Mouse (Mus musculus) limb, embryonic 14.5 days (tissue): Measurements from ENCODE around the gene Rasgef1c. TPM values are rescaled to one million over a fixed set of nuclear protein-coding genes. Genes with fewer than 3 reads are reported as not detected.

Source experiments
- ATAC-seq: fragments of 200-750 bp; cut with Nextera tagmentation; 2 replicates; pipeline ENCODE4 v1.8.0; 2017; ENCODE audit warnings: low read depth, moderate number of reproducible peaks, moderate TSS enrichment; ENCODE audit not compliant: low FRiP score
- DNase-seq: peaks from one replicate; pipeline ENCODE4 v3.0.0-alpha.2; 2015; ENCODE audit warnings: low spot score
- H3K27ac ChIP-seq: fragments of 300-500 bp; sonication (generic); replicated peaks from 2 replicates; pipeline ENCODE4 v1.5.1; 2014; ENCODE audit warnings: low read depth, mild to moderate bottlenecking, low read length, moderate library complexity, mixed read lengths
- H3K27me3 ChIP-seq: fragments of 300-500 bp; sonication (generic); 2 replicates; pipeline ENCODE4 v1.6.1; 2014; ENCODE audit warnings: low read length, mixed read lengths; ENCODE audit not compliant: control insufficient read depth, insufficient read depth
- H3K36me3 ChIP-seq: fragments of 300-500 bp; sonication (generic); 2 replicates; pipeline ENCODE4 v1.6.1; 2014; ENCODE audit warnings: mild to moderate bottlenecking, low read length, moderate library complexity, mixed read lengths; ENCODE audit not compliant: control insufficient read depth, insufficient read depth
- H3K4me1 ChIP-seq: fragments of 300-500 bp; sonication (generic); 2 replicates; pipeline ENCODE4 v1.6.1; 2014; ENCODE audit warnings: antibody characterized with exemption, low read length, mixed read lengths; ENCODE audit not compliant: control insufficient read depth, insufficient read depth
- H3K4me2 ChIP-seq: fragments of 300-500 bp; sonication (generic); replicated peaks from 2 replicates; pipeline ENCODE4 v1.6.1; 2014; ENCODE audit warnings: low read depth, mild to moderate bottlenecking, low read length, moderate library complexity; ENCODE audit not compliant: severe bottlenecking
- H3K4me3 ChIP-seq: fragments of 300-500 bp; sonication (generic); replicated peaks from 2 replicates; pipeline ENCODE4 v1.5.1; 2014; ENCODE audit warnings: low read length
- H3K9ac ChIP-seq: fragments of 300-500 bp; sonication (generic); 2 replicates; pipeline ENCODE4 v1.6.1; 2014; ENCODE audit warnings: mild to moderate bottlenecking, low read depth, low read length, moderate library complexity; ENCODE audit not compliant: severe bottlenecking
- H3K9me3 ChIP-seq: fragments of 300-500 bp; sonication (generic); 2 replicates; pipeline ENCODE4 v1.6.1; 2016; ENCODE audit warnings: low read length; ENCODE audit not compliant: control insufficient read depth
- POLR2A ChIP-seq: fragments of 200-500 bp; IDR thresholded peaks from 2 replicates; pipeline ENCODE4 v1.8.0; 2012; ENCODE audit warnings: inconsistent platforms, mild to moderate bottlenecking, moderate library complexity, borderline replicate concordance; ENCODE audit not compliant: insufficient read depth, insufficient read length; ENCODE audit errors: extremely low read depth
- WGBS: fragments of 180-500 bp; shearing (Covaris S2); extraction: QIAGEN DNeasy Blood & Tissue Kit; methylation state at CpG from one replicate; pipeline ENCODE4 v1.1.7; 2014; 5-methylcytosine and 5-hydroxymethylcytosine counted together
- polyA plus RNA-seq, 2 experiments: library from polyadenylated mRNA; depleted of rRNA in 1 of 2; stranded (reverse) in 1 of 2; unstranded in 1 of 2; fragments of >200 nt; fragmentation: Nextera tagmentation in 1 of 2; extraction: Ambion mirVana in 1 of 2; gene quantifications; 2 replicates each; pipeline versions ENCODE4 v1.2.1 to v1.2.3; 2012 to 2014

Gene Rasgef1c
- polyA plus RNA-seq, 2 experiments = 0.34 to 0.43 TPM

GRCm38 (mm10) chr11:49931853-49932252 is 30.2 kb downstream of the Rasgef1c start:
- Histone ChIP-seq H3K4me2 (no peak overlapping the region), H3K9ac (no peak overlapping the region), H3K27me3 (no peaks in the 10 kb centered on the region), H3K4me1 (peaks cover 7% of the 10 kb centered on the region), H3K27ac (no peak overlapping the region), H3K9me3 (no peaks in the 10 kb centered on the region), H3K4me3 (no peak overlapping the region), H3K36me3 (no peaks in the 10 kb centered on the region)
- no peak for TF ChIP-seq POLR2A
- ATAC-seq (no peak), DNase-seq (no peak)
- 4% methylated on average over 7 of the region's 7 CpGs for WGBS

- Histone ChIP-seq H3K27me3 (no peaks in the 10 kb centered on the region), H3K4me1 (0 out of 2 replicates have a peak, but pooled peaks cover 3% of the 10 kb centered on the region), H3K4me3 (no peak overlapping the region), H3K27ac (no peak overlapping the region), H3K9me3 (no peaks in the 10 kb centered on the region), H3K9ac (no peak overlapping the region), H3K4me2 (no peak overlapping the region), H3K36me3 (no peaks in the 10 kb centered on the region)
- WGBS = 75% methylated on average over 1 of the region's 1 CpGs
- DNase-seq = no peak
- ATAC-seq = no peak
- no peak for TF ChIP-seq POLR2A
Observed at GRCm38 (mm10) chr11:49933811-49934210, 32.2 kb downstream of the Rasgef1c start.

DNA sequence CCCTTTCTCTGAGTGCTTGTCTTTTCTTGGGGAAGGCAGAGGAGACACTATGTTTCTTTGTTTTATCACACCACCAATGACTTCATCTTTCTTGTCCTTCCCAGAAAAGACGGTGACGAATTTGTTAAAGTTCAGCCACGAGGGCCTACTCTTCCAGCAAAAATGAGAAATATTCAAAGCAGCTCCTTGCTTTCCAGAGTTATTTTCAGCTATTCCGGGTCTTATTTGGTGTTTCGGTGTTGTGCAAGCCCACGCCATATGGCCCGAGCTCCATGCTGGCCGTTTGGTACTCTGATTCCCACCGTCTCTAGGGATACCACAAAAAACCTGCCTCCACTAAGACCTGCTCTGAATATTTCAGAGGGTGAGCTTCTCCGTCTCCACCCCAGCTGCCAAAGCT is 32.7 kb downstream of the Rasgef1c start:
- Histone ChIP-seq H3K4me3 (no peak overlapping the region), H3K4me1 (0 out of 2 replicates have a peak, but pooled peaks cover 3% of the 10 kb centered on the region), H3K36me3 (no peaks in the 10 kb centered on the region), H3K27me3 (no peaks in the 10 kb centered on the region), H3K9me3 (no peaks in the 10 kb centered on the region), H3K27ac (no peak overlapping the region), H3K9ac (no peak overlapping the region), H3K4me2 (no peak overlapping the region)
- WGBS = 77% methylated on average over 10 of the region's 10 CpGs
- ATAC-seq (no peak), DNase-seq (no peak)
- TF ChIP-seq POLR2A = no peak

DNA sequence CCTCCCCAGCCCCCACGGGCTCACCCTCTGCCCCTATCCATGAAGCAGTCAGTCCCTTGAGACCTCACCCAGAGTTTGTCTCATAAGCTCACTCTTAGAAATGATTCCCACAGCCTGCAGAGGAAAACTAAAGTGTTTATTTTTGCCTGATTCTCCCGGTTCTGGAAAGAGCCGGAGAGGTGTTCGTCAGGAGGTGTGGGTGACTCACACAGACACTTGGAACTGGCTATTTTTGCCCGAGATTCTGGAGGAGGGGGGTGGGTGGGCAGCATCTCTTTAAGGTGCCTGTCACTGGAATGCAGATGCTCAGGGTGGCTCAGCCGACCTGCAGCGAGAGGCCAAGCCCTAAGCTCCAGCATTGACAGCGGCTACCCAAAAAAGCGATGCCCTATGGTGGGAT is 34.8 kb downstream of the Rasgef1c start:
- ATAC-seq = no peak
- H3K4me1 ChIP-seq = 0 out of 2 replicates have a peak, but pooled peaks cover 3% of the 10 kb centered on the region
- H3K27ac ChIP-seq = no peak overlapping the region
- H3K36me3 ChIP-seq = no peaks in the 10 kb centered on the region
- no peak for TF ChIP-seq POLR2A
- DNase-seq = no peak
- H3K4me3 ChIP-seq = no peak overlapping the region
- 63% methylated on average over 9 of the region's 9 CpGs for WGBS
- H3K9ac ChIP-seq = no peak overlapping the region
- no peaks in the 10 kb centered on the region for H3K9me3 ChIP-seq
- H3K4me2 ChIP-seq = no peak overlapping the region
- H3K27me3 ChIP-seq = no peaks in the 10 kb centered on the region

DNA sequence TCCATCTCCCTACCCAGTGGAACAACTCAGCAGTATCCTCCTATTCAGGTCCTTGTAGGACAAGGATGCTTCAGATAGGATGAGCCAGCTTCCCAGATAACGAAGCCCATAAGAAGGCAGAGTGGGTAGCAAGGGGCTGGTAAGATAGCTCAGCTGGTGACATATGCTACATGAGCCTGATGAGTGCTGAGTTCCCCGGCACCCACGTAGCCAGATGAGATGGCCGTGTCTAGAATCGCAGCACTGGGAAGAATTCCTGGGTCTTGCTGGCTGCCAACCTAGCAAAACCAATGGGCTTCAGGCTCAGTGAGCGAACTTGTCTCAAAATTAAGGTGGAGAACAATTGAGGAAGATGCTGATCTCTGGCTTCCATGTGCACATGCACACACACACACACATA is 36.1 kb downstream of the Rasgef1c start:
- H3K4me3 ChIP-seq = no peak overlapping the region
- H3K9ac ChIP-seq = no peak overlapping the region
- H3K27ac ChIP-seq = no peak overlapping the region
- no peaks in the 10 kb centered on the region for H3K4me1 ChIP-seq
- no peak for TF ChIP-seq POLR2A
- WGBS = 96% methylated on average over 6 of the region's 6 CpGs
- DNase-seq (no peak), ATAC-seq (no peak)
- H3K4me2 ChIP-seq = no peak overlapping the region
- H3K9me3 ChIP-seq = no peaks in the 10 kb centered on the region
- no peaks in the 10 kb centered on the region for H3K27me3 ChIP-seq
- H3K36me3 ChIP-seq = no peaks in the 10 kb centered on the region

DNA sequence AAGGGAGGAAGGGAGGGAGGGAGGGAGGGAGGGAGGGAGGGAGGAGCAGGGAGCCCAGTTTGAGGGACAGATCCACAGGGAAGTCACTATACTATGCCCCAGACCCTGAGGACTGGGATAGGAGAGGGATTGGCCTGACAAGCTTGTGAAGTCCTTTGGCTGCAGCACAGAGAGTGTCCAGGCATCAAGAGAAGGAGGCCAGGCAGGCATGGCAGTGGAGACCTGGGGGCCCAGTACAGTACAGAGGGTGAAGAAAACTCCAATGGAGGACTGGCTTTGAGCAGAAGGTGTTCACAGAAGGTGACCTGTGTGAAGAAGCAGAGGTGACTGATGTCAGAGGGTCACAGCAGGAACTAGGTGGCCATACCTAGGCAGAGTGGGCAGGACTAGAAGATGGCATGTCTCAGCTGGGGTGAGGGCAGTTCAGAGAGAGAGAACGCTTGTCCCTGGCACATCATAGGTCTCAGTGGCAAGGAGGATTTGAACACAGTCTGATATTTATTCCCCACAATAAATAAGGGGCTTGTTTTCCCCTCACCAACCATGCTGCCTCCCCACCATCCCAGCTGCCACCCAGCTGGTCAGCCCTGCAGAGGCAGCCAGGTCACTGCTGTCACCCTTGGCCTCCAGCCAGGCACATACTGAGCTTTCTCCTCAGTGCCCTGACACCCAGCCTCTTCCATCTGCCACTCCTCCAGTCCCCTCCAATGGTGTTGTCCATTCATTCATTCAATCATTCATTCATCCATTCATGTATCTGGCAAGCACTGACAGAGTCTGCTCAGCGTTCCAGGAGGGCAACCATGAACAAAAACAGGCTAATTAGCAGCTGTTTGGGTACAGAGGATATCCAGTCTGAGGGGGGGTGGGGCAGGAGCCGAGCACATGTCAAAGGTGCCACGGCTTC is 36.9 kb downstream of the Rasgef1c start:
- H3K4me1 ChIP-seq = no peaks in the 10 kb centered on the region
- no peaks in the 10 kb centered on the region for H3K36me3 ChIP-seq
- no peak overlapping the region for H3K27ac ChIP-seq
- no peaks in the 10 kb centered on the region for H3K27me3 ChIP-seq
- ATAC-seq (no peak), DNase-seq (peak; percentile 7)
- H3K4me3 ChIP-seq = no peak overlapping the region
- no peak for TF ChIP-seq POLR2A
- 52% methylated on average over 4 of the region's 4 CpGs for WGBS
- H3K9ac ChIP-seq = no peak overlapping the region
- no peaks in the 10 kb centered on the region for H3K9me3 ChIP-seq
- H3K4me2 ChIP-seq = no peak overlapping the region
